Mouse (Mus musculus) adrenal gland, postnatal 0 days (tissue): ENCODE results near the gene Gm4027. TPM values are rescaled to one million over a fixed set of nuclear protein-coding genes. Genes with fewer than 3 reads are reported as not detected.

Experiments
- polyA plus RNA-seq: library from polyadenylated mRNA; unstranded; fragments of >200 nt; fragmentation: Nextera tagmentation; extraction: Ambion mirVana; gene quantifications from 2 replicates; pipeline ENCODE4 v1.2.1, GENCODE M21; 2015

Gene Gm4027
- polyA plus RNA-seq, result not detected in 2 replicates

GRCm38 (mm10) chr12:87618569-87618968, at the start of gene Gm4027:
Gene Gm4027 (plus strand): TSS chr12:87618869.

GRCm38 (mm10) chr12:87602388-87602787, 16.3 kb upstream of the Gm4027 start, which contains the start of gene Oog1:
Gene Oog1 (plus strand): TSS chr12:87602688.

GRCm38 (mm10) chr12:87644520-87644919, 25.9 kb downstream of the Gm4027 start, which contains the start of gene Gm16381:
Gene Gm16381 (minus strand): TSS chr12:87644620.

Other genes with a start within 250 kb of the Gm4027 start
- 122 and 210 TPM in 2 replicates for gene Sptlc2, start 230.5 kb upstream of the Gm4027 start, polyA plus RNA-seq
- gene Slirp, start 175.0 kb upstream of the Gm4027 start, polyA plus RNA-seq, result 540 and 1,068 TPM in 2 replicates
- gene Alkbh1, start 174.9 kb upstream of the Gm4027 start, polyA plus RNA-seq, result 15.7 and 29.8 TPM in 2 replicates
- 83.3 and 108 TPM in 2 replicates for gene Snw1, start 146.6 kb upstream of the Gm4027 start, polyA plus RNA-seq
- gene Gm5788, start 124.1 kb upstream of the Gm4027 start, polyA plus RNA-seq, result not detected in 2 replicates
- not detected in 2 replicates for gene Gm8300, start 104.6 kb upstream of the Gm4027 start, polyA plus RNA-seq
- gene Oog1, start 16.2 kb upstream of the Gm4027 start, polyA plus RNA-seq, result 0.22 and 0.33 TPM in 2 replicates
- gene Gm16381, start 25.8 kb downstream of the Gm4027 start, polyA plus RNA-seq, result not detected in 2 replicates
- not detected in 2 replicates for gene Gm21319, start 156.9 kb downstream of the Gm4027 start, polyA plus RNA-seq
- not detected in 2 replicates for gene Gm21936, start 176.6 kb downstream of the Gm4027 start, polyA plus RNA-seq
- not detected in 2 replicates for gene BB287469, start 197.7 kb downstream of the Gm4027 start, polyA plus RNA-seq
- gene Gm2001, start 223.5 kb downstream of the Gm4027 start, polyA plus RNA-seq, result not detected in 2 replicates